Mouse (Mus musculus) ES-Bruce4 (cell line): ENCODE results near the gene Gm340. TPM values are rescaled to one million over a fixed set of nuclear protein-coding genes. Genes with fewer than 3 reads are reported as not detected.

Source experiments
- H3K27ac ChIP-seq: 2 replicates; pipeline ENCODE4 v1.5.1; 2012; ENCODE audit warnings: low read length, inconsistent platforms; ENCODE audit not compliant: insufficient read depth
- H3K27me3 ChIP-seq: 2 replicates; pipeline ENCODE4 v1.6.1; 2012; ENCODE audit warnings: mild to moderate bottlenecking, low read length, inconsistent platforms; ENCODE audit not compliant: control insufficient read depth, poor library complexity, insufficient read depth, severe bottlenecking
- H3K36me3 ChIP-seq: 2 replicates; pipeline ENCODE4 v1.6.1; 2012; ENCODE audit warnings: inconsistent platforms, mild to moderate bottlenecking, low read length, moderate library complexity; ENCODE audit not compliant: control insufficient read depth, poor library complexity, insufficient read depth, severe bottlenecking
- H3K4me1 ChIP-seq: one replicate; pipeline ENCODE4 v1.8.1; 2011; ENCODE audit warnings: low read length; ENCODE audit not compliant: control insufficient read depth, insufficient read depth
- H3K4me3 ChIP-seq: 2 replicates; pipeline ENCODE4 v1.5.1; 2011; ENCODE audit warnings: low read depth, mild to moderate bottlenecking, low read length
- H3K9ac ChIP-seq: 2 replicates; pipeline ENCODE4 v1.6.1; 2012; ENCODE audit warnings: low read depth, mild to moderate bottlenecking, inconsistent platforms; ENCODE audit not compliant: poor library complexity, severe bottlenecking
- H3K9me3 ChIP-seq: replicated peaks from 2 replicates; pipeline ENCODE4 v1.6.1; 2012; ENCODE audit warnings: mild to moderate bottlenecking, low read length, inconsistent platforms; ENCODE audit not compliant: control insufficient read depth, poor library complexity, insufficient read depth, severe bottlenecking
- CTCF ChIP-seq: IDR thresholded peaks from one replicate; pipeline ENCODE4 v1.8.1; 2011; ENCODE audit warnings: low read depth, low read length
- EP300 ChIP-seq: IDR thresholded peaks from 2 replicates; pipeline ENCODE4 v1.6.1; 2011; ENCODE audit warnings: low read depth, low read length; ENCODE audit not compliant: insufficient read depth
- POLR2A ChIP-seq: IDR thresholded peaks from one replicate; pipeline ENCODE4 v1.8.1; 2011; ENCODE audit warnings: low read length; ENCODE audit not compliant: insufficient read depth
- polyA plus RNA-seq: library from polyadenylated mRNA; stranded (reverse); fragments of >200 nt; gene quantifications from 2 replicates; pipeline ENCODE4 v1.2.4, GENCODE M21; 2011; ENCODE audit warnings: low read depth; ENCODE audit not compliant: missing spikeins, insufficient read depth, insufficient read length

Gene Gm340
- polyA plus RNA-seq, 1 experiment: 14.0 TPM

DNA sequence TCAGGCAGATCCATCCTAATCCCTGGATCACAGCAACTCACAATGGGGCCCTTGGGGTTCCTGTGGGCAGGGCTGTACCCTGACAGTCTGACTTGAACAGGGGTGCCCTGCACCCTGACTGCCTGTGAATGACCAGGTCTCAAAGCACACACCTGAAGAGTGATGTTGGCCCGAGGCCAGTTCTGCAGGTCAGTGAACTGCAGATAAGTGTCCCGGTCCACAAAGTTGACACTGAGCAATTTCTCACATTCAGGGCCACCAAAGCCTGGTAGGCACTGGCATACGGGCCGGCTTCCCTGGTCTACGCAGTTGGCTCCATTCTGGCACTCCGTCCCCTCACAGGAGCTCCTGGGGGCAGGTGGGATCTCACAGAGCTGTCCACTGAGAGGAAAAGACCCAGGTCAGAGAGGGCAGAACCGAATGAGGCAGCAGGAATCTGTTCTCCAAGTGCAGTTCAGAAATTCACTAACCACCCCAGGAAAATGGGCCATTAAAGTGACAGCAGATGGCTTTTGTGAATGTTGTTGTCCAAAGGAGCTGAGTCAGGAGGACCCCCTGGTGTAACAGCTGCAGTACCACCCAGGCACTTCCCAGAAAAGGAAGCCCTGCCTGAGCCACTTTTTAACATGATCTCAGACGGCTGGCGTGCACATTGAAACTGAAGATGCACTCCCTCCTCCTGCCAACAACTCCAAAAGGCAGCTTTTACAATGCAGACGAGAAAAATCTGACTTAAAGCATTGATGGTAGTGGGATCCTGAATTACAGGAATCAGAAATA lies 24.2 kb downstream of the Gm340 start:
- no peaks in the 10 kb centered on the region for H3K27me3 ChIP-seq
- H3K36me3 ChIP-seq: no peaks in the 10 kb centered on the region
- no peak overlapping the region for H3K9ac ChIP-seq
- no peak overlapping the region for H3K4me3 ChIP-seq
- H3K9me3 ChIP-seq: 0 out of 2 replicates have a peak, but pooled peaks cover 12% of the 10 kb centered on the region
- no peak overlapping the region for H3K27ac ChIP-seq
- no peaks in the 10 kb centered on the region for H3K4me1 ChIP-seq
- TF ChIP-seq CTCF (no peak), POLR2A (no peak), EP300 (no peak)

DNA sequence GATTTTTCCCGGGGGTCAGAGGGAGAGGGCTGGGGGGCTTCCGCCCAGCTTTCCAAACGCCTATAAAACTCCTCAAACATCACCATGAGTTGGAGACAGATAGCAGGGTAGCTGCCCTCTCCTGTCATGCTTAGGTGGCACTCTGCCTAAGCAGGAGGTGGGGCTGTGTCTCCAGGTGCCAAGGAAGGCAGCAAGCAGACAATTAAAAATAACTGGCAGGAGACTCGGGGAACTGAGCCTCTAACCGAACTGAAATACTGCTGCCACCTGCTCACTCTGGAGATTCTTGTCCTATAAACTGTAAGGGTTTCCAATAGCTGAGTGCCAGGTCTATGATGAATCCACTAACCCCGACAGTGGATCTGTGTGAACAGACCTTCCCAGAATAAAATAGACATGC lies 29.5 kb downstream of the Gm340 start:
- Histone ChIP-seq H3K9me3 (0 out of 2 replicates have a peak, but pooled peaks cover 12% of the 10 kb centered on the region), H3K27me3 (no peaks in the 10 kb centered on the region), H3K27ac (no peak overlapping the region), H3K9ac (no peak overlapping the region), H3K36me3 (no peaks in the 10 kb centered on the region), H3K4me1 (no peaks in the 10 kb centered on the region), H3K4me3 (no peak overlapping the region)
- TF ChIP-seq POLR2A (no peak), EP300 (no peak), CTCF (no peak)

DNA sequence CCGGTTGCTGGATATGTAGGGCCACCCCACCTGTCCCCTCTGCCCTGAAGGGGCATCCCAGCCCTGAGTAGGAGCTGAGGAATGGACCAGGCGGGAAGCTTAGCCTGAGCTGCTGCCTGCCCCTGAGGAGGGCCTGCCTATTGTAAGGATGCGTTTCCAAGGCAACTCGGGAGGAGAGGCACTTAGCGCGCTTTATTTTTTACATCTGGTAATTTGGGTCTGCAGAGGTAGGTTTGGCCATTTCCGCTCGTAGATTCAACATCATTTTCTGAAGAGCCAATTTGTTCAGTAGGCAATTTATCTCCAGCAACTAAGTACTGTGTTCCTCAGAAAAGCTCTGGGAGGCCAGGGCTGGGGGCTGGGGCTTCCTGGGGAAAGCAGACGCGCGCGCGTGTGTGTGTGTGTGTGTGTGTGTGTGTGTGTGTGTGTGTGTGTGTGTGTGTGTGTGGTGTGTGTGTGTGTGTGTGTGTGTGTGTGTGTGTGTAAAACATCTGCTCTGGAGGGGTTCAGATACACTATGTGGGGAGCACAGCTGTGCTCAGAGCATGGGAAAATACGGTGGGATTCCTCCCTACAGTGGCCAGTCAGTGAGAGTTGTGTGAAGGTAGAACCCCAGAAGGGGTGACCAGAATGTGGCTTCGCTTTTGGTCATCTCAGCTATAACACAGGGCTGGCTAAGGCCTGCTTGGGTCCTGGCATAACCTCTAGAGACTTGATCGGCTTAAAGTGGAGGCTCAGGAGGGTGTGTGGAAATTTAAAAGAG lies 31.3 kb downstream of the Gm340 start:
- Histone ChIP-seq H3K36me3 (no peaks in the 10 kb centered on the region), H3K27ac (no peak overlapping the region), H3K9me3 (0 out of 2 replicates have a peak, but pooled peaks cover 12% of the 10 kb centered on the region), H3K4me3 (no peak overlapping the region), H3K27me3 (no peaks in the 10 kb centered on the region), H3K9ac (no peak overlapping the region), H3K4me1 (no peaks in the 10 kb centered on the region)
- no peak for TF ChIP-seq EP300

DNA sequence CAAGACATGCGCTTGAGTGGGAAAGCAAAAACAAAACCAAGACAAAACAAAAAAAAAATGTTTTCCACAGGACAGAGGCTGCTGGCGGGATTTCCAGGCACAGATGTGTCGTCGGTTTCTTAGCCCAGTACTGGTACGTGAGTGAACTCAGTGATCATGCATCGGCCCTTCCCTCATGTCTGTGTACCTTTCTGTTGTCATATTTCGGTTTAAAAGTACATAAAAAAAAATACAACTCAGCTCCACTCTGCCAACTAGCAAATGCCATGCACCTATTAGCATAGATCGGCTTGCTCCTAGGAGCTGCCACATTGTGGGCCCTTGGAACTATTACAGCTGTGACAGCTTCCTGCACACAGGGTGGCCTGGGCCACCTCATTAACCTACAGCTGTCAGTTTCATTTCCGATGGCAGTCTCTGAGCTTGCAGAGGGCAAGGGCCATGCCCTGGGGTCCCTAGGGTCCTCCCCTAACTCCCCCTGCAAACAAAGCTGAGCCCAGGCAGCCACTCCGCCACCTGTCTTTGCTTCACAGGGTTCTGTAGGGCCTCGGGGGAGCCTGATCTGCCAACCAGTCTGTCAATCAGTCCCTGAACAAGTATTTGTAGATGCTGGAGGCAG lies 33.5 kb downstream of the Gm340 start:
- Histone ChIP-seq H3K4me1 (no peaks in the 10 kb centered on the region), H3K4me3 (no peak overlapping the region), H3K27ac (no peak overlapping the region), H3K9me3 (0 out of 2 replicates have a peak, but pooled peaks cover 3% of the 10 kb centered on the region), H3K27me3 (no peaks in the 10 kb centered on the region), H3K36me3 (no peaks in the 10 kb centered on the region), H3K9ac (no peak overlapping the region)
- TF ChIP-seq EP300: no peak
- no peak for TF ChIP-seq POLR2A
- no peak for TF ChIP-seq CTCF

DNA sequence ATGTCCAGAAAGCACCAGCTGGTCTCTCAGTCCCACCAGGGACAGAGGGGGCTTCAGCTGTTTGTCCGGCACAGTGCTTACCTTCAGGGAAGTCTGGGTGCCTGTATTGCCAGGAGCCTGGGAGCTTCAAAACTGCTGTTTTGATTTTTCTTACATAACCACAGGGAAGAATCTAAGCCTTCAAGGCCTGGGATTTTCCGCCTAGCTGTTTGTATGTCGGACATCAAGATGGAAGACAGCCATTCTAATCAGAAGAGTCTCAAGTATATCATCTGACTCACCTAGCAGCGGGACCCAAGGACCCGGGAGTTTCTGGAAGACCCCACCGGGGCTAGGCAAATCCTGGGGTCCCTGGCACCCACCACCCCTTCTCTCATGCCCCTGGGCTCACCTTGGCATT lies 34.1 kb downstream of the Gm340 start:
- no peak for TF ChIP-seq EP300
- no peak for TF ChIP-seq POLR2A
- no peak for TF ChIP-seq CTCF
- Histone ChIP-seq H3K4me1 (no peaks in the 10 kb centered on the region), H3K9me3 (no peaks in the 10 kb centered on the region), H3K27ac (no peak overlapping the region), H3K9ac (no peak overlapping the region), H3K36me3 (no peaks in the 10 kb centered on the region), H3K4me3 (no peak overlapping the region), H3K27me3 (no peaks in the 10 kb centered on the region)

DNA sequence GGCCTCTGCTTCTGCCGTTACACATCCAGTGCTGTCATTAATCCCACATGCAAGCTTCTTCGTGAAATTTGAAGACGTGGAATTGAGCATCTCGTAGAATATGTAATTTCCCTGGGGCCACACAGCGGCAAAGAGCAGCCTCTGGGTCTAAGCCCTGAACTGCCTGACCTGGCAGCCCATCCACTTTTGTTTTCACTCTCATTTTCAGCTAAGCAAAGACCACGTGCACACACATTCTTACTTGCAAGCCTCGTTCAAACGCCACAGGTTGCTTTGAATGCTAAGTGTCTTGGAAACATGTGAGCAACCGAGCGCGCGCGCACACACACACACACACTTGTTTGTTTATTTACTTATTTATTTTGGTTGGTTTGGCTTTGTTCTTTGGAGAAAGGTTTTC lies 34.9 kb downstream of the Gm340 start:
- Histone ChIP-seq H3K36me3 (no peaks in the 10 kb centered on the region), H3K4me3 (no peak overlapping the region), H3K27ac (no peak overlapping the region), H3K9me3 (no peaks in the 10 kb centered on the region), H3K4me1 (no peaks in the 10 kb centered on the region), H3K27me3 (no peaks in the 10 kb centered on the region), H3K9ac (no peak overlapping the region)
- TF ChIP-seq CTCF (no peak), EP300 (no peak), POLR2A (no peak)
